10 mouse cellular contexts compared by ENCODE assay signal in genomic region chr5:117278809-117279668, GRCm38 (mm10). TPM values are rescaled to one million over a fixed set of nuclear protein-coding genes. Genes with fewer than 3 reads are reported as not detected.
DNase-seq lines count a peak whose midpoint lies in the region; ATAC-seq and TF ChIP-seq lines count a peak whose summit lies in the region.
"Had no signal": no experiment of that assay in that cellular context is flagged by ENCODE, and none has a peak within 500 bp of the region (broad histone marks: within the 10 kb centered on the region; RNA-seq: fewer than 3 reads in every experiment).

No protein-coding gene starts in this region.

- 29% methylated on average over 15 of the region's 15 CpGs for WGBS in liver, adult 2 months
- WGBS in liver, embryonic 11.5 days: 86% methylated on average over 15 of the region's 15 CpGs
- whole genome bisulfite sequencing in intestine, embryonic 15.5 days: 73% methylated on average over 15 of the region's 15 CpGs

- no peaks in the 10 kb centered on the region for H3K27me3 ChIP-seq in liver, adult 2 months (ENCODE audit: control insufficient read depth, insufficient read depth, low read length)
- H3K27me3 ChIP-seq in liver, embryonic 11.5 days (replicated peaks; ENCODE audit: control insufficient read depth, insufficient read depth, low read length): no peaks in the 10 kb centered on the region
- H3K27me3 ChIP-seq in intestine, embryonic 15.5 days (replicated peaks): no peaks in the 10 kb centered on the region
- H3K27me3 ChIP-seq: hindbrain, embryonic 12.5 days had no signal

- H3K9ac ChIP-seq in liver, adult 2 months (ENCODE audit: low read depth, low read length): peak overlapping the region; percentile 4; the same call in 1 of the 2 replicates
- H3K9ac ChIP-seq in liver, embryonic 11.5 days (ENCODE audit: low read depth, low read length): no peak overlapping the region
- H3K9ac ChIP-seq in intestine, embryonic 15.5 days: no peak overlapping the region
- H3K9ac ChIP-seq: hindbrain, embryonic 12.5 days had no signal

- H3K36me3 ChIP-seq in liver, adult 2 months (ENCODE audit: control insufficient read depth, insufficient read depth, low read length): peaks cover 3% of the 10 kb centered on the region; the same call in 1 of the 2 replicates
- peaks cover 12% of the 10 kb centered on the region; the same call in 1 of the 2 replicates for H3K36me3 ChIP-seq in liver, embryonic 11.5 days (ENCODE audit: control insufficient read depth, insufficient read depth, low read length)
- peaks cover 8% of the 10 kb centered on the region; the same call in 1 of the 2 replicates for H3K36me3 ChIP-seq in intestine, embryonic 15.5 days

- peak overlapping the region; percentile 83 for H3K27ac ChIP-seq in liver, adult 2 months (replicated peaks; ENCODE audit: insufficient read depth, low read depth, low read length)
- no peak overlapping the region for H3K27ac ChIP-seq in liver, embryonic 11.5 days (ENCODE audit: low read depth, low read length)
- H3K27ac ChIP-seq in intestine, embryonic 15.5 days: no peak overlapping the region
- H3K27ac ChIP-seq: hindbrain, embryonic 12.5 days had no signal

- peaks cover 10% of the 10 kb centered on the region for H3K4me1 ChIP-seq in liver, adult 2 months (ENCODE audit: control insufficient read depth, insufficient read depth, low read length)
- H3K4me1 ChIP-seq in liver, embryonic 11.5 days (replicated peaks; ENCODE audit: control insufficient read depth, insufficient read depth, low read length): no peaks in the 10 kb centered on the region; the same call in 1 of the 2 replicates
- peaks cover 2% of the 10 kb centered on the region; the same call in 1 of the 2 replicates for H3K4me1 ChIP-seq in intestine, embryonic 15.5 days (replicated peaks)

- no peaks in the 10 kb centered on the region for H3K79me2 ChIP-seq in liver, adult 2 months (ENCODE audit: control insufficient read depth, insufficient read depth, low read length)

- no peaks in the 10 kb centered on the region for H3K9me3 ChIP-seq in liver, embryonic 11.5 days (ENCODE audit: control insufficient read depth, low read length)
- H3K9me3 ChIP-seq in intestine, embryonic 15.5 days: no peaks in the 10 kb centered on the region

- TF ChIP-seq POLR2A in liver, adult 2 months (IDR thresholded peaks at IDR 0.05; ENCODE audit: extremely low read depth, insufficient read depth, low read length): no peak

- H3K4me2 ChIP-seq in liver, embryonic 11.5 days: no peak overlapping the region
- H3K4me2 ChIP-seq in intestine, embryonic 15.5 days (replicated peaks): no peak overlapping the region
- H3K4me2 ChIP-seq: hindbrain, embryonic 12.5 days had no signal

- ATAC-seq in liver, embryonic 11.5 days (replicated peaks; ENCODE audit: low FRiP score): no peak
- peak; percentile 63 for ATAC-seq in intestine, embryonic 15.5 days
- ATAC-seq in activated CD4-positive, CD25-positive, alpha-beta regulatory T cell, adult 4 months: no peak

- no peak for TF ChIP-seq CTCF in liver, adult 2 months (IDR thresholded peaks at IDR 0.05; ENCODE audit: low read depth, low read length)

- no peak overlapping the region for H3K4me3 ChIP-seq in liver, adult 2 months (ENCODE audit: insufficient read depth, low read depth, low read length)
- no peak overlapping the region for H3K4me3 ChIP-seq in liver, embryonic 11.5 days (ENCODE audit: low read depth, low read length)
- no peak overlapping the region for H3K4me3 ChIP-seq in intestine, embryonic 15.5 days (replicated peaks)
- H3K4me3 ChIP-seq: hindbrain, embryonic 12.5 days; myocyte had no signal

- peak; percentile 97 for DNase-seq in liver, adult 2 months (ENCODE audit: extremely low read depth, low read depth, low spot score)
- no peak for DNase-seq in liver, embryonic 11.5 days (ENCODE audit: low spot score)
- peak; percentile 83 to 89 for DNase-seq in lung, adult 18-20 months
- DNase-seq in urinary bladder, adult 2 months (ENCODE audit: low spot score): peak; percentile 35
- no peak for DNase-seq in neural tube, embryonic 10.5 days (ENCODE audit: extremely low spot score, low spot score)
- no peak for DNase-seq in testis, postnatal 14 days (ENCODE audit: low spot score)

RNA-seq across cellular contexts. Expression of gene Pebp1, which starts 8.4 kb away (rescaled TPM):
- total RNA-seq in liver, adult 2 months (2014; rRNA removed): 252 and 253 TPM in 2 replicates
- 719 and 995 TPM in 2 replicates for polyA plus RNA-seq in liver, adult 2 months (2012; rRNA removed)
- polyA plus RNA-seq in liver, embryonic 11.5 days (2014; fragmentation: Nextera tagmentation; extraction: Ambion mirVana): 572 and 580 TPM in 2 replicates
- polyA plus RNA-seq in intestine, embryonic 15.5 days (2015; fragmentation: Nextera tagmentation; extraction: Ambion mirVana): 659 and 723 TPM in 2 replicates
- 416 and 521 TPM in 2 replicates for polyA plus RNA-seq in urinary bladder, adult 2 months (2012; rRNA removed)
- 100 to 1,000 TPM; 119 to 153 TPM for polyA plus RNA-seq in activated CD4-positive, CD25-positive, alpha-beta regulatory T cell, adult 4 months (2017; shearing (Covaris generic))

RNA-seq across cellular contexts. Expression of gene Vsig10, which starts 39.8 kb away (rescaled TPM):
- 1.5 and 1.8 TPM in 2 replicates for total RNA-seq in liver, adult 2 months (2014; rRNA removed)
- polyA plus RNA-seq in liver, adult 2 months (2012; rRNA removed): 2.5 and 4.5 TPM in 2 replicates
- polyA plus RNA-seq in liver, embryonic 11.5 days (2014; fragmentation: Nextera tagmentation; extraction: Ambion mirVana): 1.4 and 2.2 TPM in 2 replicates
- polyA plus RNA-seq in intestine, embryonic 15.5 days (2015; fragmentation: Nextera tagmentation; extraction: Ambion mirVana): 14.1 and 16.8 TPM in 2 replicates
- polyA plus RNA-seq in urinary bladder, adult 2 months (2012; rRNA removed): 35.6 and 36.4 TPM in 2 replicates
- 1 to 10 TPM; 3.9 to 6.7 TPM for polyA plus RNA-seq in activated CD4-positive, CD25-positive, alpha-beta regulatory T cell, adult 4 months (2017; shearing (Covaris generic))

Comparison
In these comparisons a context has a peak if more than half of its experiments do, and no peak if none do; other contexts are left out.
1. DNase-seq: peak in liver, adult 2 months (single experiment), lung, adult 18-20 months (2 of 2) and urinary bladder, adult 2 months (single experiment); none in liver, embryonic 11.5 days (single experiment), neural tube, embryonic 10.5 days (single experiment) and testis, postnatal 14 days (single experiment).